Mouse (Mus musculus): Measurements from ENCODE around the gene Zfp13. TPM values are rescaled to one million over a fixed set of nuclear protein-coding genes. Genes with fewer than 3 reads are reported as not detected.
A peak's percentile ranks its signal among the peaks of the same experiment; 100 is the strongest.

Gene Zfp13
- 16.5 and 16.7 TPM in 2 replicates for polyA plus RNA-seq (2014; fragmentation: Nextera tagmentation; extraction: Ambion mirVana)

GRCm38 (mm10) chr17:23598582-23599552, at the start of gene Zfp13:
Gene Zfp13, minus strand, starts transcription at chr17:23599487.
- Histone ChIP-seq H3K27me3 (ENCODE audit: control insufficient read depth, insufficient read depth, low read length) (no peaks in the 10 kb centered on the region; the same call in 1 of the 2 replicates), H3K9me3 (ENCODE audit: control insufficient read depth, low read length) (no peaks in the 10 kb centered on the region), H3K4me3 (ENCODE audit: low read depth, low read length) (peak within 1 kb of the TSS; percentile 29), H3K4me2 (replicated peaks; ENCODE audit: low read depth, low read length) (peak within 1 kb of the TSS; percentile 63), H3K27ac (ENCODE audit: low read depth, low read length) (0 out of 2 replicates have a peak within 1 kb of the TSS, but pooled peaks have one; percentile 1), H3K36me3 (ENCODE audit: control insufficient read depth, insufficient read depth, low read length) (no peaks in the 10 kb centered on the region), H3K4me1 (replicated peaks; ENCODE audit: control insufficient read depth, insufficient read depth, low read length) (no peaks in the 10 kb centered on the region), H3K9ac (ENCODE audit: low read depth, low read length) (peak within 1 kb of the TSS; percentile 36)
- WGBS: 10% methylated on average over 31 of the region's 31 CpGs
- ATAC-seq (ENCODE audit: low FRiP score) (peak; percentile 91), DNase-seq (ENCODE audit: low spot score) (peak; percentile 84)

DNA sequence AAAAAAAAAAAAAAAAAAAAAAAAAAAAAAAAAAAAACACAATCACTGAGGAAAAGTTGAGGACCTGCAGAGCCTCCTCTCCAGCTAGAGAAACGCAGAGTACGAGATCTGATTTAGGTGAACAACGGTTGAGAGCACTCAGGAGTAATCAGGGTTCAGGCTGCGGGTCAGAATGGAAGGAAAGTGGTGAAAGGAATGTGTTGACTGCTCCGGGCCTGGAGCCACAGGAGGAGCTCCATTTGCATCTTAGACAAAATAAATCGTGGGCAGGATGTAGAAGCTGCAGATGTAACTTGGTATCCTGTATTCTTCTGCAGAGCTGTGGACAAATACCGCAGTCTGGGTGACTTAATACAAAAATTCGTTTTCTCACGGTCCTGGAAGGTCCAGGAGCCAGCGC, 46.6 kb upstream of the Zfp13 start:
- no peak overlapping the region for H3K27ac ChIP-seq (ENCODE audit: low read depth, low read length)
- WGBS: 30% methylated on average over 10 of the region's 10 CpGs
- peaks cover 15% of the 10 kb centered on the region for H3K27me3 ChIP-seq (ENCODE audit: control insufficient read depth, insufficient read depth, low read length)
- DNase-seq (ENCODE audit: low spot score): peak; percentile 17
- H3K4me3 ChIP-seq (ENCODE audit: low read depth, low read length): no peak overlapping the region
- peaks cover 5% of the 10 kb centered on the region for H3K4me1 ChIP-seq (replicated peaks; ENCODE audit: control insufficient read depth, insufficient read depth, low read length)
- no peak overlapping the region for H3K9ac ChIP-seq (ENCODE audit: low read depth, low read length)
- no peaks in the 10 kb centered on the region for H3K36me3 ChIP-seq (ENCODE audit: control insufficient read depth, insufficient read depth, low read length)
- H3K9me3 ChIP-seq (ENCODE audit: control insufficient read depth, low read length): no peaks in the 10 kb centered on the region
- no peak for ATAC-seq (ENCODE audit: low FRiP score)
- no peak overlapping the region for H3K4me2 ChIP-seq (replicated peaks; ENCODE audit: low read depth, low read length)

DNA sequence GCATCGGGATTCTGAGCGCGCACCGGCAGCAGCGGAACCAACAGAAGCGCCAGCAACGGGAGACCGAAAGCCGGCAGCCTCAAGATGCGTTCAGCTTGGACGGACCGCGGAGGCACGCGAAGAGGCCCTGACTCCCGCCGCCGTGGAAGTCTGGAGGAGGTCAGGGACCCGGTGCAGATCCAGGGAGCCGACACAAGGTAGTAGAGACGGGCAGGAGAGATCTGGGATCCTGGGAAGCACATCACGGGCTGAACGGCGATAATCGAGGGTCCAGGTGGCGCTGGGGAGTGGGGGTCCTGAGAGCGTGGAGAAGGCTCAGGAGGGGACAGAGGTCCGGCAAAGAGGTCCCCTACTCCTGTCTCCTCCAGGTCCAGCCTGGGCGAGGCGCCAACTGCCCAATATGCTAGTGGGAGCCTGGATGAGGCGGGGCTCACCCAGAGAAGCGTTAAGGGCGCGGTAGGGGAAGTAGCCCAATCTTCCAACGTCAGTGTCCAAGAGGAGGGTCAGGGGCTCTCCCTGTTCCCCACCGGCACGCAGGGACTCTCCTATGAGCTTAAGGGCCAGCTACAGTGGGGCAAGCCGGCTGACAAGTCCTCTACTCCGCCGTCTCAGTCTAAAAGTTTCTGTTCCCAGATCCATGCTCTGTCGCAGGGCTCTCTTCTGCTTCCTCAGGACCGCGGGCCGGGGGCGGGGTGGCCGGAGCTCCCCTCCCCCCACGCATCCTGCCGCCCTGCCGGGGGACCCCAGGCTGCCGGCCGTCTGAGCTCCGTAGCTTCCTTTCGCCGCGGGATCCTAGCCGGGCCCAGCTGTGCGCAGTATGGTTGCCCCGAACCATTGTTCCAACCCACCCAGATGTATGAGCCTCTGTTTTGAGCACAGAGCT, 45.6 kb upstream of the Zfp13 start, which contains the start of gene Mmp25:
TSS of gene Mmp25 (minus strand) at position 665 of the 883 bp plus-strand sequence.
- Histone ChIP-seq H3K9ac (ENCODE audit: low read depth, low read length) (peak within 1 kb of the TSS; percentile 39; the same call in 1 of the 2 replicates), H3K4me1 (replicated peaks; ENCODE audit: control insufficient read depth, insufficient read depth, low read length) (peaks cover 5% of the 10 kb centered on the region), H3K27me3 (ENCODE audit: control insufficient read depth, insufficient read depth, low read length) (peaks cover 15% of the 10 kb centered on the region), H3K36me3 (ENCODE audit: control insufficient read depth, insufficient read depth, low read length) (no peaks in the 10 kb centered on the region), H3K4me3 (ENCODE audit: low read depth, low read length) (peak within 1 kb of the TSS; percentile 38), H3K27ac (ENCODE audit: low read depth, low read length) (no peak within 1 kb of the TSS), H3K4me2 (replicated peaks; ENCODE audit: low read depth, low read length) (peak within 1 kb of the TSS; percentile 78), H3K9me3 (ENCODE audit: control insufficient read depth, low read length) (no peaks in the 10 kb centered on the region)
- peak; percentile 55 for DNase-seq (ENCODE audit: low spot score)
- peak; percentile 66 for ATAC-seq (ENCODE audit: low FRiP score)
- under 1% methylated on average over 58 of the region's 58 CpGs for WGBS

GRCm38 (mm10) chr17:23631241-23631640, 32.0 kb upstream of the Zfp13 start:
- Histone ChIP-seq H3K27me3 (ENCODE audit: control insufficient read depth, insufficient read depth, low read length) (no peaks in the 10 kb centered on the region), H3K27ac (ENCODE audit: low read depth, low read length) (no peak overlapping the region), H3K9me3 (ENCODE audit: control insufficient read depth, low read length) (no peaks in the 10 kb centered on the region), H3K36me3 (ENCODE audit: control insufficient read depth, insufficient read depth, low read length) (no peaks in the 10 kb centered on the region), H3K9ac (ENCODE audit: low read depth, low read length) (no peak overlapping the region), H3K4me3 (ENCODE audit: low read depth, low read length) (no peak overlapping the region), H3K4me2 (replicated peaks; ENCODE audit: low read depth, low read length) (no peak overlapping the region), H3K4me1 (replicated peaks; ENCODE audit: control insufficient read depth, insufficient read depth, low read length) (no peaks in the 10 kb centered on the region; the same call in 1 of the 2 replicates)
- ATAC-seq (ENCODE audit: low FRiP score) (no peak), DNase-seq (ENCODE audit: low spot score) (no peak)
- WGBS: 80% methylated on average over 8 of the region's 8 CpGs

DNA sequence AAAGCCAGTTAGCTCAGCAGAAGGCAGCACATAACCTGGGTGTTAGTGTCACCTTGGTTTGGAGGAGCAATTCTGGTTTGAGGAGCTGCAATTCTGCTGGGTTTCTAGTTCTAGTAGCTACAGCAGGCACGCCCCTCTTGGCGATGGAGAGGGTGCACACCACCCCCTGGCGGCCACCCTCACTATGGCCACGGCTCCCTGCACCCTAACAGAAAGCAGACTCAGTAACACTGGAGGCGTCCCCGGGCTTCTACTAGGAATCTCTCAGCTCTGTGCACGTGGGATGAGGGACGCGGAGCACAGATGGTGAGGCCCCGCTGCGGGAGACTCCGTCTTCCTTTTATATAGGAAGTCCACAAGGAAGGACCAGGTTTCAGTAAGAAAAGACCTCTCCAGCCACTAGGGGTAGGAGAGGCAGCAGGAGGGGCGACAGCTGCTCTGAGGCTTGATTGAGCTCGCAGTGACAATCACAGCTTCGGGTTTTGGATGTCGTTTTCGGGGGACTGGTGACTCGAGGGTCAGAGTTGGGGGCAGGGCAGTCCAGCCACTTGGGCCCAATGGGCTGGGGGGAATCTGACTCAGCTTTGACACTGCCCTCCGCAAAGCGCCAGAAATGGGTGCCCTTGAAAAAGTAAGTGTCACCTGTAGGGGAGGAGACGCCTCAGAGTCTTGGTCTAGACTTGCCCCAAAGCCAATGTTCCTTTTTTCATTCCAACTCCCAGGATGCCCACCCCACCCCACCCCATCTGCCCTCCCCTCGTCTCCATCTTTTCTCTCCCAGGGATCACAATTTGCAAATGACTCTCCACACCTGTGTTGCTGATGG, 31.1 kb upstream of the Zfp13 start:
- H3K9me3 ChIP-seq (ENCODE audit: control insufficient read depth, low read length): no peaks in the 10 kb centered on the region
- ATAC-seq (ENCODE audit: low FRiP score) (peak; percentile 87), DNase-seq (ENCODE audit: low spot score) (peak; percentile 81)
- H3K4me1 ChIP-seq (replicated peaks; ENCODE audit: control insufficient read depth, insufficient read depth, low read length): no peaks in the 10 kb centered on the region; the same call in 1 of the 2 replicates
- H3K9ac ChIP-seq (ENCODE audit: low read depth, low read length): no peak overlapping the region
- no peak overlapping the region for H3K27ac ChIP-seq (ENCODE audit: low read depth, low read length)
- H3K4me3 ChIP-seq (ENCODE audit: low read depth, low read length): no peak overlapping the region
- WGBS: 16% methylated on average over 22 of the region's 22 CpGs
- no peaks in the 10 kb centered on the region for H3K36me3 ChIP-seq (ENCODE audit: control insufficient read depth, insufficient read depth, low read length)
- H3K4me2 ChIP-seq (replicated peaks; ENCODE audit: low read depth, low read length): peak overlapping the region; percentile 29
- no peaks in the 10 kb centered on the region for H3K27me3 ChIP-seq (ENCODE audit: control insufficient read depth, insufficient read depth, low read length)

DNA sequence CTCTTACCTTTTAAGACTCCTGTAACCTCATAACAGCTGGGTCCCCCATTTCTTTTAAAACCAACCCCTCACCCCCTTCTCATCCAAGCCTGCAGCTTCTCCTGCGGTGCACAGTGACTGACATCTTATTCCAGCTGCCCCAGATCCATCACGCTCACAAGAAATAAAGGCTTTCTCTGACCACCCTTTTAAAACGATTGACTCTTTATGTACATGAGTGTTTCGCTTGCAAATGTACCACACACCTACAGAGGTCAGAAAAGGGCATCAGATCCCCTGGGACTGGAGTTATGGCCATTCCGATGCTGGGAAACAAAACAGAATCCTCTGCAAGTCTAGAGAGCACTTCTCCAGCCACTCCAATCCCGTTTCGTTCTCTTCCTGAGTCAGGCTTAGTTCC, 28.5 kb upstream of the Zfp13 start:
- Histone ChIP-seq H3K27me3 (ENCODE audit: control insufficient read depth, insufficient read depth, low read length) (no peaks in the 10 kb centered on the region), H3K36me3 (ENCODE audit: control insufficient read depth, insufficient read depth, low read length) (no peaks in the 10 kb centered on the region), H3K4me3 (ENCODE audit: low read depth, low read length) (no peak overlapping the region), H3K4me1 (replicated peaks; ENCODE audit: control insufficient read depth, insufficient read depth, low read length) (no peaks in the 10 kb centered on the region; the same call in 1 of the 2 replicates), H3K27ac (ENCODE audit: low read depth, low read length) (no peak overlapping the region), H3K9ac (ENCODE audit: low read depth, low read length) (no peak overlapping the region), H3K4me2 (replicated peaks; ENCODE audit: low read depth, low read length) (no peak overlapping the region), H3K9me3 (ENCODE audit: control insufficient read depth, low read length) (no peaks in the 10 kb centered on the region)
- ATAC-seq (ENCODE audit: low FRiP score): no peak
- WGBS: 25% methylated on average over 7 of the region's 7 CpGs
- no peak for DNase-seq (ENCODE audit: low spot score)

- Histone ChIP-seq H3K9me3 (ENCODE audit: control insufficient read depth, low read length) (no peaks in the 10 kb centered on the region), H3K36me3 (ENCODE audit: control insufficient read depth, insufficient read depth, low read length) (no peaks in the 10 kb centered on the region), H3K9ac (ENCODE audit: low read depth, low read length) (no peak overlapping the region), H3K4me2 (replicated peaks; ENCODE audit: low read depth, low read length) (no peak overlapping the region), H3K27me3 (ENCODE audit: control insufficient read depth, insufficient read depth, low read length) (no peaks in the 10 kb centered on the region), H3K4me3 (ENCODE audit: low read depth, low read length) (no peak overlapping the region), H3K27ac (ENCODE audit: low read depth, low read length) (no peak overlapping the region), H3K4me1 (replicated peaks; ENCODE audit: control insufficient read depth, insufficient read depth, low read length) (no peaks in the 10 kb centered on the region)
- 79% methylated on average over 7 of the region's 7 CpGs for WGBS
- DNase-seq (ENCODE audit: low spot score) (no peak), ATAC-seq (ENCODE audit: low FRiP score) (no peak)
Observed at GRCm38 (mm10) chr17:23620351-23620750, 21.1 kb upstream of the Zfp13 start.

DNA sequence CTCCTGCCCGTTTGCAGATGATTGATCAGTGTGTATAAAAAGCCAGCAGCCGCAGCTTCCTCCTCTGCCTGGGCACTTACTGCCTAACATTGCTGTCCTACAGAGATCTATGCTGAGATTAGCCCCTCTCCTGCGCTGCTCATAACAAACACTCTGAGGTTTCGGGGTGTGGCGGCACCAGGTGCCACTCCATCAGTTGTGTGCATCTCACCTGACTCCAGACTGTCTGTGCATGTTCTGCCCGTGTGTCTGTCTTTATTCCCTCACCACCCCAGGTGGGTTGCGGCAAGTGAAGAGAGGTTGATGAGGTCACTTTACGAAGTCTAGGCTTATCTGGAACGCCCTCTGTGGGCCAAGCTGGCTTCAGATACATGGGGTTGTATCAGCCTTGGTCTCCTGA, 17.8 kb upstream of the Zfp13 start:
- no peaks in the 10 kb centered on the region for H3K9me3 ChIP-seq (ENCODE audit: control insufficient read depth, low read length)
- H3K4me1 ChIP-seq (replicated peaks; ENCODE audit: control insufficient read depth, insufficient read depth, low read length): no peaks in the 10 kb centered on the region
- ATAC-seq (ENCODE audit: low FRiP score) (no peak), DNase-seq (ENCODE audit: low spot score) (no peak)
- H3K36me3 ChIP-seq (ENCODE audit: control insufficient read depth, insufficient read depth, low read length): no peaks in the 10 kb centered on the region
- H3K9ac ChIP-seq (ENCODE audit: low read depth, low read length): no peak overlapping the region
- H3K4me3 ChIP-seq (ENCODE audit: low read depth, low read length): no peak overlapping the region
- no peak overlapping the region for H3K27ac ChIP-seq (ENCODE audit: low read depth, low read length)
- no peaks in the 10 kb centered on the region for H3K27me3 ChIP-seq (ENCODE audit: control insufficient read depth, insufficient read depth, low read length)
- WGBS: 60% methylated on average over 9 of the region's 9 CpGs
- no peak overlapping the region for H3K4me2 ChIP-seq (replicated peaks; ENCODE audit: low read depth, low read length)
